Mouse (Mus musculus) limb, embryonic 15.5 days (tissue): Measurements from ENCODE around the gene Fryl. TPM values are rescaled to one million over a fixed set of nuclear protein-coding genes. Genes with fewer than 3 reads are reported as not detected.

Experiments
- ATAC-seq: fragments of 200-750 bp; cut with Nextera tagmentation; 2 replicates; pipeline ENCODE4 v1.8.0; 2017; ENCODE audit warnings: low read depth, moderate TSS enrichment; ENCODE audit not compliant: insufficient number of reproducible peaks, low FRiP score, low TSS enrichment
- H3K27ac ChIP-seq: fragments of 300-500 bp; sonication (generic); 2 replicates; pipeline ENCODE4 v1.5.1; 2015; ENCODE audit warnings: moderate library complexity, mild to moderate bottlenecking, inconsistent platforms
- H3K27me3 ChIP-seq: fragments of 300-500 bp; sonication (generic); 2 replicates; pipeline ENCODE4 v1.6.1; 2015; ENCODE audit warnings: inconsistent platforms
- H3K36me3 ChIP-seq: fragments of 300-500 bp; sonication (generic); 2 replicates; pipeline ENCODE4 v1.6.1; 2015; ENCODE audit warnings: inconsistent platforms
- H3K4me1 ChIP-seq: fragments of 300-500 bp; sonication (generic); 2 replicates; pipeline ENCODE4 v1.6.1; 2015; ENCODE audit warnings: inconsistent platforms
- H3K4me2 ChIP-seq: fragments of 300-500 bp; sonication (generic); 2 replicates; pipeline ENCODE4 v1.6.1; 2015; ENCODE audit warnings: mild to moderate bottlenecking, inconsistent platforms
- H3K4me3 ChIP-seq: fragments of 300-500 bp; sonication (generic); 2 replicates; pipeline ENCODE4 v1.5.1; 2015; ENCODE audit warnings: mild to moderate bottlenecking, inconsistent platforms
- H3K9ac ChIP-seq: fragments of 300-500 bp; sonication (generic); 2 replicates; pipeline ENCODE4 v1.6.1; 2015; ENCODE audit warnings: inconsistent platforms
- H3K9me3 ChIP-seq: fragments of 300-500 bp; sonication (generic); 2 replicates; pipeline ENCODE4 v1.6.1; 2016; ENCODE audit warnings: inconsistent platforms
- WGBS: fragments of 180-500 bp; shearing (Covaris S2); methylation state at CpG from one replicate; pipeline ENCODE4 v1.1.7; 2015; 5-methylcytosine and 5-hydroxymethylcytosine counted together
- polyA plus RNA-seq: library from polyadenylated mRNA; unstranded; fragments of >200 nt; fragmentation: Nextera tagmentation; extraction: Ambion mirVana; gene quantifications from 2 replicates; pipeline ENCODE4 v1.2.1, GENCODE M21; 2015

Fryl gene
- polyA plus RNA-seq, 1 experiment from 2014 or later = 29.5 TPM

GRCm38 (mm10) chr5:73217116-73217515 lies 39.3 kb downstream of the Fryl start:
- ATAC-seq = no peak
- Histone ChIP-seq H3K27me3 (no peaks in the 10 kb centered on the region), H3K9me3 (no peaks in the 10 kb centered on the region), H3K9ac (no peak overlapping the region), H3K4me1 (0 out of 2 replicates have a peak, but pooled peaks cover 2% of the 10 kb centered on the region), H3K27ac (no peak overlapping the region), H3K36me3 (peaks cover 10% of the 10 kb centered on the region), H3K4me3 (no peak overlapping the region), H3K4me2 (no peak overlapping the region)
- WGBS = 92% methylated on average over 1 of the region's 1 CpGs

GRCm38 (mm10) chr5:73216014-73216413 lies 40.4 kb downstream of the Fryl start:
- Histone ChIP-seq H3K27me3 (no peaks in the 10 kb centered on the region), H3K4me2 (no peak overlapping the region), H3K9ac (no peak overlapping the region), H3K4me3 (no peak overlapping the region), H3K4me1 (no peaks in the 10 kb centered on the region), H3K27ac (no peak overlapping the region), H3K9me3 (no peaks in the 10 kb centered on the region), H3K36me3 (peaks cover 10% of the 10 kb centered on the region)
- whole genome bisulfite sequencing = 91% methylated on average over 9 of the region's 9 CpGs
- ATAC-seq = no peak

- H3K9me3 ChIP-seq = no peaks in the 10 kb centered on the region
- 0 out of 2 replicates have a peak, but pooled peaks cover 3% of the 10 kb centered on the region for H3K4me1 ChIP-seq
- peaks cover 3% of the 10 kb centered on the region; the same call in 1 of the 2 replicates for H3K36me3 ChIP-seq
- no peak overlapping the region for H3K9ac ChIP-seq
- H3K27me3 ChIP-seq = no peaks in the 10 kb centered on the region
- H3K27ac ChIP-seq = no peak overlapping the region
- ATAC-seq = no peak
- no peak overlapping the region for H3K4me3 ChIP-seq
- 86% methylated on average over 9 of the region's 9 CpGs for WGBS
- H3K4me2 ChIP-seq = no peak overlapping the region
Observed at GRCm38 (mm10) chr5:73212446-73212845, 44.0 kb downstream of the Fryl start.

DNA sequence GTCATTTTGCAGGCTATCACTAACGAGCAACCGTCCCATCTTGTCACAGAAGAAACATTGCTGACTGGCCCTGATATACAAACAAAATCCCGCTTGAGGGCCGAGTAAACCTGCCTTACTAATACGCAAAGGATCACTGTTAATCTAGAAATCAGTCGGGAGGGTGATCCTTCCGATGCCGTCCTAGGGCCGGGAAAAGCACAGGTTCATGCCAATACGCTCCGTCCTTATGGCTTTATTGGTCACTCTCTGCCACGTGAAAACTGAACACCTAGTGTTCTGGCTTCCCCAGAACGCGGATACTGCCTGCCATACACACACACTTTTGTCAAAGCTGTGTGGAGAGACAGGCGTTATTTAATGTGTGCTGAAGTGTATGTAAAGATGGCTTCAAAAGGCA lies 44.5 kb downstream of the Fryl start:
- no peaks in the 10 kb centered on the region for H3K27me3 ChIP-seq
- H3K4me1 ChIP-seq = 0 out of 2 replicates have a peak, but pooled peaks cover 3% of the 10 kb centered on the region
- ATAC-seq = no peak
- no peak overlapping the region for H3K27ac ChIP-seq
- H3K9ac ChIP-seq = no peak overlapping the region
- 90% methylated on average over 15 of the region's 15 CpGs for WGBS
- no peak overlapping the region for H3K4me2 ChIP-seq
- peaks cover 3% of the 10 kb centered on the region; the same call in 1 of the 2 replicates for H3K36me3 ChIP-seq
- no peaks in the 10 kb centered on the region for H3K9me3 ChIP-seq
- no peak overlapping the region for H3K4me3 ChIP-seq

DNA sequence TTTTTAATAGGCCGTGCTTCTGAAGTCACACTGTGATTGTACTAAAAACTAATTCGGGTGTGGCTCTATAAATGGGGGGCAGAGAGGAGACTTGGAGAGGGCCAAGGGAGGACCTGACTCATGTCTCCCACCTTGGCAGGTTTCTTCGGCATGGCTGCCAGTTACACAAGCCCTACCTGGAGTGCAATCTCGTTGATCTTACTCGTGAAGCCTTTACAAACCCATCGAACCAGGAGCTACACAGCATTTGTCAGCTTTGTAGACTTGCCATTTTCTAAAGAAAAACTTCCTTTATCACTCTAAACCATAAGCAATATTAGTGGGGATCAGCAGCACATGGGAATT lies 45.5 kb downstream of the Fryl start:
- no peak overlapping the region for H3K4me2 ChIP-seq
- H3K4me3 ChIP-seq = no peak overlapping the region
- H3K4me1 ChIP-seq = 0 out of 2 replicates have a peak, but pooled peaks cover 3% of the 10 kb centered on the region
- H3K9me3 ChIP-seq = no peaks in the 10 kb centered on the region
- peaks cover 3% of the 10 kb centered on the region; the same call in 1 of the 2 replicates for H3K36me3 ChIP-seq
- no peaks in the 10 kb centered on the region for H3K27me3 ChIP-seq
- no peak overlapping the region for H3K27ac ChIP-seq
- no peak for ATAC-seq
- WGBS = 86% methylated on average over 6 of the region's 6 CpGs
- H3K9ac ChIP-seq = no peak overlapping the region

DNA sequence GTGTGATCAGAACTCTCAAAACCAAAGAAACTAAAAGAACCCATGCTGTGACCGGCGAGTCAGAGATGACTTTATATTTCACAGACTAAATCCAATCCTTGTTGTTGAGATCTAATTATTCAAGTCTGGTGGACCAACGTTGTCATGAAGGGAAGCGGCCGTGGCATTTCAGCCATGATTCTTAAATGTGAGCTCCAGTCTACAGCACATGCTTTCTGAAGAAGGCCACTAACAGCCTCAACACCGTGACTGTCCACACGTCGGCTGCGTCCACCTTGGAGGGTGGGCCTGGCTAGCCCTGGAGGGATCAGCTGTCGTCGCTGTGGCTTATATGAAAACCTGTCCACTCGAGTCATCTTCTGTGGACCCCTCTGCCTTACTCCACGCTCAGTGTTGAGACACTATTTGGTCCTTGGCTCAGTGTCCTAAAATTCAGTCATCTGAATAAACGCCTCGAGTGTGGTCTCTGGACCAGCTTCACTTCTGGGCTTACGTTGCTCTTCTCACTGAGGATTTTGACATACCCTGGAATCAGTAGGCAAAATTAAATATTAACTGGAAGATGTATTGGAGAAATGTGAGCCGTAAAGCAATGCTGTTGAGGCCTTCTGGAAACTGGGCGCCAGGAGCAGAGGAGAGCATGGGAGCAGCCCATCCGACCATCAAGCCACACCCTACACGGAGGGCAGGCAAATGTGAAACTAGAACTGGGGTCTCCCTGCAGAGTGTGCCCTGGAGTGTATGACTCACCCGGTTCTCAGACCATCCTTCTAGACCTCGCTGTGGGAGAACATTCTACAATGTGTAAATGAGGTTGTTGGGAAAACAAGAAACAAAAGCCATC lies 46.1 kb downstream of the Fryl start:
- Histone ChIP-seq H3K27ac (no peak overlapping the region), H3K4me3 (no peak overlapping the region), H3K4me1 (0 out of 2 replicates have a peak, but pooled peaks cover 3% of the 10 kb centered on the region), H3K9me3 (no peaks in the 10 kb centered on the region), H3K9ac (no peak overlapping the region), H3K4me2 (no peak overlapping the region), H3K27me3 (no peaks in the 10 kb centered on the region), H3K36me3 (peaks cover 3% of the 10 kb centered on the region; the same call in 1 of the 2 replicates)
- no peak for ATAC-seq
- 87% methylated on average over 22 of the region's 22 CpGs for WGBS

- ATAC-seq = no peak
- Histone ChIP-seq H3K4me1 (0 out of 2 replicates have a peak, but pooled peaks cover 3% of the 10 kb centered on the region), H3K36me3 (peaks cover under 1% of the 10 kb centered on the region; the same call in 1 of the 2 replicates), H3K9me3 (no peaks in the 10 kb centered on the region), H3K27ac (no peak overlapping the region), H3K27me3 (no peaks in the 10 kb centered on the region), H3K4me2 (no peak overlapping the region), H3K4me3 (no peak overlapping the region), H3K9ac (no peak overlapping the region)
- 70% methylated on average over 20 of the region's 20 CpGs for WGBS
Observed at GRCm38 (mm10) chr5:73209201-73210096, 47.0 kb downstream of the Fryl start.

GRCm38 (mm10) chr5:73208645-73209044 lies 47.8 kb downstream of the Fryl start:
- WGBS = 82% methylated on average over 6 of the region's 6 CpGs
- no peak overlapping the region for H3K27ac ChIP-seq

DNA sequence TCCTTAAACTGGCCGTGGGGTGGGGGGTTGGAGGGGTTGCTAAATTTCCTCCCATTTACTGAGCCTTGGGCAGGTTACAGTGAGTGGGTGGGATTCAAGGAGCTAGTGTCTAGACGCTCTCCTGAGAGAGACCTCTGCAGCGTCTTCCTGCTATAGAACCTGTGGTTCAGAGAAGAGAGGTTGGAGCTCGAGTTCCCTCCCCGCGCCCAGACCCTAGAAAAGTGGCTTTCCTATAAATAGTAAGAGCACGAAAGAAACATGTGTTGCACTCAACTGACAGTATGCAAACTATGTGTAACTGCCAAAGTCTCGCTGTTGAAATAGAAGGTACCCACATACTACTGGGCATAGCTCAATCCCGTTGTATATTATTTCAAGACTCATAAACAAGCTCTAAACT lies 49.7 kb downstream of the Fryl start:
- Histone ChIP-seq H3K4me3 (no peak overlapping the region), H3K27me3 (no peaks in the 10 kb centered on the region), H3K27ac (no peak overlapping the region), H3K4me1 (0 out of 2 replicates have a peak, but pooled peaks cover 3% of the 10 kb centered on the region), H3K4me2 (no peak overlapping the region), H3K9ac (no peak overlapping the region), H3K36me3 (no peaks in the 10 kb centered on the region; the same call in 1 of the 2 replicates), H3K9me3 (no peaks in the 10 kb centered on the region)
- WGBS = 68% methylated on average over 9 of the region's 9 CpGs
- no peak for ATAC-seq

More at GRCm38 (mm10) chr5:73208645-73209044, 47.8 kb downstream of the Fryl start:
- H3K9ac ChIP-seq = no peak overlapping the region
- H3K9me3 ChIP-seq = no peaks in the 10 kb centered on the region
- 0 out of 2 replicates have a peak, but pooled peaks cover 3% of the 10 kb centered on the region for H3K4me1 ChIP-seq
- ATAC-seq = no peak
- no peak overlapping the region for H3K4me2 ChIP-seq
- H3K4me3 ChIP-seq = no peak overlapping the region
- H3K27me3 ChIP-seq = no peaks in the 10 kb centered on the region
- H3K36me3 ChIP-seq = no peaks in the 10 kb centered on the region; the same call in 1 of the 2 replicates

DNA sequence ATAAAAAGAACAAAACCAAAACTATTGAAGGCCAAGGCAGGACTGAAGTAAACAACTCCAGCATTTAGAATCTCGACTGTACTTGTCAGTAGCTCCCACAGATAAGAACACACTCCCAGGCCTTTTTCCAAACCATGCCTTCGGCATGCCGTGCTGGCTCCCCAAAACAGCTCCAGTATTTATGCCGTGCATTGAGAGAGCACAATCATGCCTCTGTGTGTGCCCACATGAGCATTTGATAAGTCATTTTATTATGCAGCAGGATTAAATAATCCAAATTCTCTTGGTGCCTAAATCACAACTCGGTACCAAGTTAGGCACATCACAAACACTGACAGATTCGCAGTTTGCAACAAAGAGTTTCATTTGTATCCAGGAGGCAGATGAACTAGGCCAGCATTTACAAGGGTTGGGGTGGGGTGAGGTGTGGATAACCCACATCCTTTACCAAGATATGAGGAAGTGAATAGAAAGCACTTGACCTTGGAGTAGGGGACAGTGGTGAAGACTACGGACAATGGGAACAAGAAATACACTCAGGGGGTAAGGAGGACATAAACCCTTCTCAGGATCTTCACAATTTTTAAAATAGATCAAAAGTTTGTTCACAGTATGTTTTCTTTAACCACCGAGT lies 50.3 kb downstream of the Fryl start:
- Histone ChIP-seq H3K9ac (no peak overlapping the region), H3K36me3 (no peaks in the 10 kb centered on the region; the same call in 1 of the 2 replicates), H3K27ac (no peak overlapping the region), H3K4me3 (no peak overlapping the region), H3K9me3 (no peaks in the 10 kb centered on the region), H3K27me3 (no peaks in the 10 kb centered on the region), H3K4me2 (no peak overlapping the region), H3K4me1 (0 out of 2 replicates have a peak, but pooled peaks cover 3% of the 10 kb centered on the region)
- WGBS = 77% methylated on average over 8 of the region's 8 CpGs
- no peak for ATAC-seq

DNA sequence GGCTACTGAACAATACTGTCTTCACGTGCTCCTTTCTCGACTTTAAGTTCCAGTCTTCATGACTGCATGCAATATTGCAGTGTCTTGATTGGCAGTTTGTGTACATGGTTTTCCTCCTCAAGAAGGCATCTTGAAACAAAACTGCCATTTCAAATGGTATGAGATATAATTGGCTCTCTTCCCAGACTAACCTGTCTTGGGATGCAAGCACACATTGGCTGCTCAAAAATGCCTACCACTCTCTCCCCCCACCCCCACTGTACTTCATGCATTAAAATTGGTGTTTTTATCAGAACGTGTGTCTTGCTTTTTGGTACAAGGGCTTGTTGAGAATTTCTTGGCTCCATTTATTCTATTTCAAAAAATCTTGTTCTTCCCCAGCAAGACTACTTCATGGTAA lies 51.4 kb downstream of the Fryl start:
- no peaks in the 10 kb centered on the region for H3K27me3 ChIP-seq
- H3K36me3 ChIP-seq = no peaks in the 10 kb centered on the region; the same call in 1 of the 2 replicates
- no peaks in the 10 kb centered on the region for H3K9me3 ChIP-seq
- H3K4me3 ChIP-seq = no peak overlapping the region
- no peak overlapping the region for H3K9ac ChIP-seq
- ATAC-seq = no peak
- 0 out of 2 replicates have a peak, but pooled peaks cover 3% of the 10 kb centered on the region for H3K4me1 ChIP-seq
- H3K4me2 ChIP-seq = no peak overlapping the region
- 82% methylated on average over 3 of the region's 3 CpGs for WGBS
- H3K27ac ChIP-seq = no peak overlapping the region
